Mouse (Mus musculus): ENCODE measurements at regions not wholly inside any gene's neighbourhood (a gene's known extent, or its start where the extent isn't known, plus 50 kb on each side); places are given as distances from the start of the nearest gene placed in this dataset.

DNA sequence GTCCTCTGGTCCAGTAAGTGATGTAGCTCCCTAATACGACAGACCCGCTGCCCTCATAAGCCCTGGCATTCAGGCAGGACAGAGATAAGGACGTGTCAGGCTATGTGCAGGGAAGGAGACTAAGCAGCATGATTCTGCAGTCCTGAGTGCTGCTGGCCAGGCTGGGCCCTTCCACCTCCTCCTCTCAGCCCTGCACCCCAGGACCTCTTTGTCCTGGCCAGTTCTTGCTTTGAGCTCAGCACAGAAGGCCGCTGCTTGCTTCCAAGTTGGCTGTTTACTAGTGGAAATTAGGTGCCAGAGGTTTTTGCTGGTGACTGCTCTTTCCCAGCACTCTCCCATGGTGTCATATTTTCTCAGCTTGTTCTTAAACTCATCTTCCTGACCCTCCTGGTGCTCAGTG lies 249.3 kb upstream of the Tnp1 start:
- Histone ChIP-seq H3K9ac (no peak overlapping the region), H3K4me2 (no peak overlapping the region), H3K27ac (no peak overlapping the region), H3K9me3 (no peaks in the 10 kb centered on the region), H3K27me3 (no peaks in the 10 kb centered on the region; the same call in 1 of the 2 replicates), H3K4me3 (no peak overlapping the region), H3K4me1 (0 out of 2 replicates have a peak, but pooled peaks cover 7% of the 10 kb centered on the region), H3K36me3 (no peaks in the 10 kb centered on the region)
- WGBS = 84% methylated on average over 4 of the region's 4 CpGs
- no peak for ATAC-seq (ENCODE audit: insufficient number of reproducible peaks, low FRiP score, low TSS enrichment, low read depth)

DNA sequence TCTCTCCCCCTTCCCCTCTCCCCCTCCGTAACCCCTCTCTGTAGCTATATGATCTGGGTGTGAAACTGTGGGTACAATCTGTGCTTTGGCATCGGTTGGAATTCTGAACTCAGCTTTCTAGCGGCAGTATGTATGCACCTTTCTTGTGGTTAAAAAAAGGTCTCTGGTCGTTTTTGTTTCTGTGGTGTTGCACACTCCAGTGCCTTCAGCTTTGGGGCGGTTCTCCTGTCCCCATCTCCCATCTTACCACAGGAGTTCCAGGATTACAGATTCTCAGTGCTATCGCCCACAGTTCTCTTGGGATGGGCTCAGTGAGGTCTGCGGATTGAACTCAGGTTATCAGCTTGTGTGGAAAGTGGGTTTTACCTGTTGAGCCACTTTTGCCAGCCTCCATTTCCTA lies 248.5 kb upstream of the Tnp1 start:
- no peak overlapping the region for H3K27ac ChIP-seq
- ATAC-seq (ENCODE audit: insufficient number of reproducible peaks, low FRiP score, low TSS enrichment, low read depth) = no peak

DNA sequence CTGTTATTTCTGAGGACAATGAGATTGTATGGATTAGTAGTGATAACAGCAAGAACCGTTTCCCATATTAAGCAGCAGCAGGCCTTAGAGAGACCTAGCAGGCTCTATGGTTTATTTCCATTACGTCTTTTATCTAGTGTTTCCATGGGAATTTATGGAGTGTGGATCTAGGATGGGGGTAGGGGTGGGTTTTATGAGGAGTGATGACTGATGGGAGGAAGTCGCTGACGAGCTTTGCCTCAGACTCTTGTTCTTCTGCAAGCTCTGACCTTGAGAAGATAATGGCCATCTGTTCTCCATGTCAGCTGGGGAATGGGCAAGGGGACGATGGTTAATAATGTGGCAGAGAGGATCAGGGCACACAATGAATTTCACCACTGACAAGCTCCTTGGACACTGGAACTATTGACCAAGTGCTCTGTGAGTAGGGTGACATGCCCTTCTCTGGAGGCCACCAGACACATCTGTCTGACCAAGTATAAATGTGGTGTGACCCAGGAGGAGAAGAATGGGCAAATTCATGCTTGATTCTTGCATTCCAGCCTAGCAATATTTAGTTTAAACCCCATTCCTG lies 243.9 kb upstream of the Tnp1 start:
- Histone ChIP-seq H3K4me3 (no peak overlapping the region), H3K4me1 (no peaks in the 10 kb centered on the region), H3K27me3 (no peaks in the 10 kb centered on the region), H3K9me3 (no peaks in the 10 kb centered on the region), H3K4me2 (no peak overlapping the region), H3K36me3 (no peaks in the 10 kb centered on the region), H3K27ac (no peak overlapping the region), H3K9ac (no peak overlapping the region)
- ATAC-seq (ENCODE audit: insufficient number of reproducible peaks, low FRiP score, low TSS enrichment, low read depth) = no peak
- WGBS = 47% methylated on average over 5 of the region's 5 CpGs

More for the DNA sequence above, 248.5 kb upstream of the Tnp1 start:
- Histone ChIP-seq H3K27me3 (no peaks in the 10 kb centered on the region; the same call in 1 of the 2 replicates), H3K4me3 (no peak overlapping the region), H3K9me3 (no peaks in the 10 kb centered on the region), H3K4me2 (no peak overlapping the region), H3K36me3 (no peaks in the 10 kb centered on the region), H3K4me1 (0 out of 2 replicates have a peak, but pooled peaks cover 4% of the 10 kb centered on the region), H3K9ac (no peak overlapping the region)
- WGBS = 67% methylated on average over 7 of the region's 7 CpGs

DNA sequence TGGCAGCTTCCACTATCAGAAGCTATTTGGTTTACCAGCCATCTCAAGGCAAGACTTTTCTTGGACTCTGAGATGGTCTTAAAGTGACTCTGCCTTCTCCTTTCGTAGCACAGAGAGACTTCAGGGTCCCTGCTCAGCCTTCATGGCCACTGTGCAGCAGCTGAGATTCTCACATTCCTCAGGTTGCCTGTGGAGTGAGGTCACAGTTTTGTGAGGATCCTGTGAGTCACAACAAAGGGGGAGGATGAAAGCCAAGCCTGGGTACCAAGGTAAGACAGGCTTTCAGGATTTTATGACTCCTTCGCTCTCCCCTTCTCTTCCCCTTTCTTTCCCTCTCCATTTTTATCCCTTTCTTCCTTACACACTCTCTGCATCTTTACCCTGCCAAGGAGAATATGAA lies 241.6 kb upstream of the Tnp1 start:
- ATAC-seq (ENCODE audit: insufficient number of reproducible peaks, low FRiP score, low TSS enrichment, low read depth) = no peak
- 78% methylated on average over 2 of the region's 2 CpGs for WGBS
- Histone ChIP-seq H3K4me2 (no peak overlapping the region), H3K9ac (no peak overlapping the region), H3K27ac (no peak overlapping the region), H3K9me3 (no peaks in the 10 kb centered on the region), H3K4me1 (peaks cover 3% of the 10 kb centered on the region), H3K4me3 (no peak overlapping the region), H3K36me3 (no peaks in the 10 kb centered on the region), H3K27me3 (no peaks in the 10 kb centered on the region)

DNA sequence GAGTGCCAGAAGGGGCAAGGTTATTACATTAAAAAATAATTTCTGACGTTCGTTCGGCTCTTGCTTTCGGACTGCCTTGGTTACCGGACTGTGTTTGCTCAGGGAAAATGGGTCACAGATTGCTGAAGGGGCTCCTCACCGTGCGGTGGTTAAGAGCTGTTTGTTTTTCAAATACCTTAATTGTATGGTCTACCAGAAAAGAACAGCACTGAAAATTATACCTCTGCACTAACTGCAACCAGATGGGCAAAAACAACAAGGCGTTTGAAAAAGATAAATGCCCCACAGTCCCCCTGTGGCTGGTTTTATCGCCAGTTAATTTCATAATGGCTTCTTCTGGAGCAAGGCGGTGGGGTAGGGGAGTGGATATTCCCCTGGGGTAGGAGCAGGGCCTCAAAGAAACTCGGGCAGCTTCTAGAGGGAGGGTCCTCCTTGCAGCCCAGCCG lies 236.2 kb upstream of the Tnp1 start:
- Histone ChIP-seq H3K9ac (no peak overlapping the region), H3K27ac (peak overlapping the region; percentile 43; the same call in 1 of the 2 replicates), H3K9me3 (no peaks in the 10 kb centered on the region), H3K4me1 (peaks cover 10% of the 10 kb centered on the region), H3K27me3 (no peaks in the 10 kb centered on the region), H3K4me3 (no peak overlapping the region), H3K4me2 (peak overlapping the region; percentile 19), H3K36me3 (no peaks in the 10 kb centered on the region)
- 16% methylated on average over 12 of the region's 12 CpGs for WGBS
- 0 out of 2 replicates have a peak, but pooled peaks have one; percentile 74 for ATAC-seq (ENCODE audit: insufficient number of reproducible peaks, low FRiP score, low TSS enrichment, low read depth)

DNA sequence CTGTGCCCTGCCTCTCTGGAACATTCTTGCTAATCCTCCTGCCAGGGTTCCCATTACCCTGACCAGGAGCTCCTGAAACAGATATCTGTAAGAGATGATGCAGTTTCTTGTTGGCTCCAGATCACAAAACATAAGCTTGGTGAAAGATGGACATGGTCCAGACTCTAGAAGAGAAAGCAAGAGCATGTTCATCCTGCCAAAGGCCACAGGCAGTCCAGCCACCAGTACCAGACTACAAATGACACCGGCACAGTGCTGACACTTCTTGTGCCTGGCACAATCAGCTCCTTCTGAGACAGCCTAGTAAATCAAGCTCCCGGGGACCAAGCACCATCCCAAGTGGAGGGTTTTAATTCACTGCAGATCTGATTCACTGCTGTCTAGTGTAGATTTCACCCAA lies 228.3 kb upstream of the Tnp1 start:
- Histone ChIP-seq H3K27ac (no peak overlapping the region), H3K9ac (no peak overlapping the region), H3K4me2 (no peak overlapping the region), H3K4me3 (no peak overlapping the region), H3K4me1 (0 out of 2 replicates have a peak, but pooled peaks cover 3% of the 10 kb centered on the region), H3K9me3 (no peaks in the 10 kb centered on the region), H3K36me3 (no peaks in the 10 kb centered on the region), H3K27me3 (no peaks in the 10 kb centered on the region)
- ATAC-seq (ENCODE audit: insufficient number of reproducible peaks, low FRiP score, low TSS enrichment, low read depth) = no peak
- WGBS = 63% methylated on average over 2 of the region's 2 CpGs

DNA sequence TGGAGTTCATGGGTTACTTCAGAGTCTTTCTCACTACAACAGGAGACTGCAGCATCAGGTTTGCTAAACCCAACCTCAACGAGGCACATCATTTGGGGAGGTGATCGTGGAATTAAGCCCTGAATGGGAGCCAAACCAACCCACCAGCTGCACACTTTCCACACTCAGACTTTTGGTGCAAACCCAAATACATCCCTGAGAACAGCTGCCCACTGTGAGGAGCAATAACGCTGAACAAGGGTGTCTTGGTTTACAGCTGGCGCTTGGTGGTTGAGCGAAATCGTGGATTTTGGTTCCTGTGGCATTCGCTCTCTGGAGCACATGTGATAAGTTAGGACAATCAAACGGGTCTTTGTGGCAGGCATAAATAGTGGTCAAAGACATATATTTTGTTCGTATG lies 226.6 kb upstream of the Tnp1 start:
- Histone ChIP-seq H3K4me1 (0 out of 2 replicates have a peak, but pooled peaks cover 3% of the 10 kb centered on the region), H3K36me3 (no peaks in the 10 kb centered on the region), H3K27ac (peak overlapping the region; percentile 47; the same call in 1 of the 2 replicates), H3K4me2 (no peak overlapping the region), H3K9me3 (no peaks in the 10 kb centered on the region), H3K9ac (no peak overlapping the region), H3K4me3 (no peak overlapping the region), H3K27me3 (no peaks in the 10 kb centered on the region)
- no peak for ATAC-seq (ENCODE audit: insufficient number of reproducible peaks, low FRiP score, low TSS enrichment, low read depth)
- 49% methylated on average over 9 of the region's 9 CpGs for WGBS

DNA sequence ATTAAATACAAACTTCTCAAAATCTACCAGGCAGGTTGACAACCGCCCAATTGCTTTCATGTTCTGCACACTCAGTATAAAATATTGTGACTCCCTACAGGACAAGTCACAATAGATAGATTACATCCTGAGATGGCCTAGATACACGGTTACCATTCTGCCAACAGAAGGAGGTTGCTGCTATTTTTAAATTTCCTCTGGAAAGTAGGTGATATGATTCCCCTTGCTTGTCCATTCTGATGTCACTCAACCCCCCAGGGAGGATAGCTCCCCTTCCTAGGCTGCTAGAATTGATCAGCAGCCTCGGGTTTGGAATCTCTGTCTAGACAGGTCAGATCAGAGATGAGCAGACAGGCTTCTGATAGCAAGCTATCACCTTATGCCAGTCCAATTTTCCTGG lies 221.2 kb upstream of the Tnp1 start:
- Histone ChIP-seq H3K9me3 (no peaks in the 10 kb centered on the region), H3K9ac (no peak overlapping the region), H3K36me3 (no peaks in the 10 kb centered on the region), H3K4me3 (no peak overlapping the region), H3K27me3 (no peaks in the 10 kb centered on the region), H3K27ac (no peak overlapping the region), H3K4me2 (no peak overlapping the region), H3K4me1 (no peaks in the 10 kb centered on the region)
- no peak for ATAC-seq (ENCODE audit: insufficient number of reproducible peaks, low FRiP score, low TSS enrichment, low read depth)
- 71% methylated on average over 3 of the region's 3 CpGs for WGBS

DNA sequence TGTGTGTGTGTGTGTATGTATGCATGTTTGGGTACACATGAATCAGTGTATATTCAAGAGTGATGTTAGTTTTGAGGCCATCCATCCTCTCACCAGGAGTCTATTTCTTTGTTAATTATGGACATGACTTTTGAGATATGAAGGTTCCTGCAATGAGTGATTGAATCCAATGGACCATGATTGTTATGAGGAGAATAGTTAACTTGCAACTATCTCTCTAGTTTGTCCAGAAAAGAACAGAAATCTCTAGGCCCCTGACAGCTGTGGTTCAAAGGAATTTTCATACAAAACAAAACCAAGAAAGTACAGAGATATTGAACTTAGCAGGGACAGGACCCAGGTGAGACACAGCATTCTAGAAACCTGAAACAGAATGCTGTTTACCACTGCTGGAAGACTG lies 217.9 kb upstream of the Tnp1 start:
- no peaks in the 10 kb centered on the region for H3K27me3 ChIP-seq
- H3K9me3 ChIP-seq = no peaks in the 10 kb centered on the region
- no peak overlapping the region for H3K27ac ChIP-seq
- ATAC-seq (ENCODE audit: insufficient number of reproducible peaks, low FRiP score, low TSS enrichment, low read depth) = no peak
- no peak overlapping the region for H3K4me2 ChIP-seq
- no peak overlapping the region for H3K4me3 ChIP-seq
- H3K9ac ChIP-seq = no peak overlapping the region
- H3K4me1 ChIP-seq = no peaks in the 10 kb centered on the region
- H3K36me3 ChIP-seq = no peaks in the 10 kb centered on the region

DNA sequence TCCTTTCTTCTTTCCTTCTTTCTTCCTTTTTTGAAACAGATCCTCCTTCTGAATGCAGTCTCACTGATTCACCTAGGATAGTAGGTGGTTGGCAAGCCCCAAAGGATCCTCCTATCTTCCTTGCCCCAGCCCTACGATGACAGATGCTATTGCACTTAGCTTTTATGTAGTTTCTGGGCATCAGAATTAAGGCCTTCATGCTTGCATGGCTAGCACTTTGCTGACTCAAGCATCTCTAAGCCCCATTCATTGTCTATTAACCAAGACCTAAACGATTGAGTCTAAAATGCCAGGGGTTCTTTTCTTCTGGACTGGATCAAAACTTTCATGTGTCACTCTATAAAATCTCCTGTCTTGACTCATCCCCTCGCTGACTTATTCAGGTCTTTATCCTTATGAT lies 217.3 kb upstream of the Tnp1 start:
- 79% methylated on average over 3 of the region's 3 CpGs for WGBS

DNA sequence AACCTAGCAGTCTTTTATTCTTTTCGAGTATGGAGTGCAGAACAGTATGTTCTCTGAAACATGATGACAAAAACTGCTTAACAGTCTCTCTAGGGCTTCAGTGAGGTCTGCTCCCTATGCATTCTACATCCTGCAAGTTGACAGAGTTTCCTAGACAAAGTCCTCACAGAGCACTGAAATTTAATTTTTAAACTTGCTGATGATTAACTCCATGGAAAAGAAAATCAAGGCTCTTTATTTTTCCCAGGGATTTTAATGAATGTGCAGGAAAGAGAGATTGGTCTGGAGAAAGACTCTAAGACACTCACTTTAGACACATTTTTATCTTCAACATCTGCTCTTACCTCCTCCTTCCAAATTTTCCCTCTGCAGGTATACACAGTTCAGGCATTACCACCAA lies 214.9 kb upstream of the Tnp1 start:
- H3K27me3 ChIP-seq = no peaks in the 10 kb centered on the region
- H3K36me3 ChIP-seq = no peaks in the 10 kb centered on the region
- 68% methylated on average over 1 of the region's 1 CpGs for WGBS
- H3K9ac ChIP-seq = no peak overlapping the region
- no peak for ATAC-seq (ENCODE audit: insufficient number of reproducible peaks, low FRiP score, low TSS enrichment, low read depth)
- no peaks in the 10 kb centered on the region for H3K9me3 ChIP-seq
- no peak overlapping the region for H3K4me3 ChIP-seq
- H3K4me1 ChIP-seq = no peaks in the 10 kb centered on the region
- no peak overlapping the region for H3K4me2 ChIP-seq
- no peak overlapping the region for H3K27ac ChIP-seq

More for the DNA sequence above, 217.3 kb upstream of the Tnp1 start:
- Histone ChIP-seq H3K36me3 (no peaks in the 10 kb centered on the region), H3K4me3 (no peak overlapping the region), H3K4me1 (no peaks in the 10 kb centered on the region), H3K9me3 (no peaks in the 10 kb centered on the region), H3K27me3 (no peaks in the 10 kb centered on the region), H3K4me2 (no peak overlapping the region), H3K9ac (no peak overlapping the region), H3K27ac (no peak overlapping the region)
- no peak for ATAC-seq (ENCODE audit: insufficient number of reproducible peaks, low FRiP score, low TSS enrichment, low read depth)

DNA sequence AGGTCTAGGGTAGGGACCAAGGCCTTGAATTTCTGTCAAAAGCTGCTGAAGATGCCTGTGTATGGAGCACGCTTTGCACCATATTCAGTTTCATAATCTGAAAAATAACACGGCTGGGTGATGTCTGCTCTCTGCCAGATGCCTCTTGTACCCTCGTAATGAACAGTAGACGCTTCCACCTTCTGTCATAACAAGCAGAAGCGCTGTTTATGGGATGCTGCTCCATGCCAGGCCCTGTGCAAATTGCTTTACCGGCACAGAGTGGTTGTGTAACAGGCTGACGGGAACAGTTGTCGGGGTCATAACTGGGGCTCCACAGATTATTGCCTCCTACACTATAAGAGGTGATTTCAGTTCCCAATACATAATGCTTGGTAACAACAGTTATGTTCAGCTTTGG lies 211.5 kb upstream of the Tnp1 start:
- Histone ChIP-seq H3K9ac (no peak overlapping the region), H3K9me3 (no peaks in the 10 kb centered on the region), H3K4me3 (no peak overlapping the region), H3K4me1 (no peaks in the 10 kb centered on the region), H3K4me2 (no peak overlapping the region), H3K27ac (no peak overlapping the region), H3K27me3 (no peaks in the 10 kb centered on the region), H3K36me3 (no peaks in the 10 kb centered on the region)
- 83% methylated on average over 8 of the region's 8 CpGs for WGBS
- no peak for ATAC-seq (ENCODE audit: insufficient number of reproducible peaks, low FRiP score, low TSS enrichment, low read depth)

DNA sequence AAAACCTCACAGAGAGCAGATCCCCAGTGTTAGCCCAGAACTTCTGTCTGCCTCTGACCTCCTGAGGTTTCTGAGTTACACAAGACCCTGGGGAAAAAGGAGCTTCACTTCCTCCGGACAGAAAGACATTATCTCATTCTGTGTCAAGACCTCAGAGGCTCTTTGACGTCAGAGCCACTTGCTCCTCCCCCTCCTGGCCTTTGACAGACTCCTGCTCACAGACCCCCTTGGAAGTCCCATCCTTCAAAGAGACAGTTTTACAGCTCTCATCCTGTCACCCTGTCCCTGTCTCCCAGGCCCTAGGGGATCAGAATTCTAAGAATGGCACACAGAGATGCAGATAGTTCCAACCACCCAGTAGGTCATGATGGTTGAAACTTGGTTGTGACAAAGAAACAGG lies 206.2 kb upstream of the Tnp1 start:
- 16% methylated on average over 2 of the region's 2 CpGs for WGBS
- no peak overlapping the region for H3K4me2 ChIP-seq
- no peaks in the 10 kb centered on the region for H3K27me3 ChIP-seq
- no peaks in the 10 kb centered on the region for H3K9me3 ChIP-seq
- no peak overlapping the region for H3K4me3 ChIP-seq
- ATAC-seq (ENCODE audit: insufficient number of reproducible peaks, low FRiP score, low TSS enrichment, low read depth) = no peak
- no peaks in the 10 kb centered on the region for H3K4me1 ChIP-seq
- no peak overlapping the region for H3K9ac ChIP-seq
- no peaks in the 10 kb centered on the region for H3K36me3 ChIP-seq
- no peak overlapping the region for H3K27ac ChIP-seq
